In the genomic region with DNA sequence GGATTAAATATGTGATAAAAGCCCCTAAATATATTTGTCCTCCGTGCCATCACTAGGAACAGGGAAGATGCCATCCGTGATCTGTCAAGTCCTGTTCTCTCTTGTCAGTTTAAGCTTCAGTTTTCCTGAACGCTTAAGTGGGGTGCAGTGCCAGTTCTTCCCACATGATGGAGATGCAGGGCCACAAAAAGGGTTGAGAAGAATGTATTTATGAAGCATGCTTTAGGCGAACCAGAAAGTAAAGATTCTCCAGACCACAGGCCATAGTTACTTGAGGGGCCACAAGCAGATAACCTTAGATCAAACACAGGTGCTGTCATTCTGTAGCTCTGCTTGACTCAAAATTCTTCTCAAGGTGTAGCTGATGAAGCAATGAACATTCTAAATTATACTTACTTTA, we compare ENCODE assay signal across 9 mouse cellular contexts. TPM values are rescaled to one million over a fixed set of nuclear protein-coding genes. Genes with fewer than 3 reads are reported as not detected.
A peak's percentile ranks its signal among the peaks of the same experiment; 100 is the strongest.
DNase-seq lines count a peak whose midpoint lies in the region; ATAC-seq lines count a peak whose summit lies in the region.
"Had no signal": no experiment of that assay in that cellular context is flagged by ENCODE, and none has a peak within 500 bp of the region (broad histone marks: within the 10 kb centered on the region; RNA-seq: fewer than 3 reads in every experiment).

No protein-coding gene starts in this region.

- 40% methylated on average over 4 of the region's 4 CpGs for WGBS in forebrain, embryonic 11.5 days
- WGBS in forebrain, embryonic 10.5 days, result 46% methylated on average over 4 of the region's 4 CpGs
- WGBS in midbrain, embryonic 11.5 days, result 41% methylated on average over 4 of the region's 4 CpGs

- intact Hi-C loops in heart, postnatal 36 days (cut with DNase I), result no loop called here

- H3K4me3 ChIP-seq in forebrain, embryonic 11.5 days (ENCODE audit: low read depth, low read length), result no peak overlapping the region
- no peak overlapping the region for H3K4me3 ChIP-seq in forebrain, embryonic 10.5 days
- no peak overlapping the region for H3K4me3 ChIP-seq in midbrain, embryonic 11.5 days (ENCODE audit: low read depth, low read length)
- H3K4me3 ChIP-seq: heart, embryonic 15.5 days had no signal

- peak; percentile 58; the same call in 1 of the 2 replicates for ATAC-seq in forebrain, embryonic 11.5 days (replicated peaks; ENCODE audit: low FRiP score)
- ATAC-seq in midbrain, embryonic 11.5 days (ENCODE audit: low FRiP score), result peak; percentile 38; the same call in 1 of the 2 replicates

- no peaks in the 10 kb centered on the region for H3K9me3 ChIP-seq in forebrain, embryonic 11.5 days (ENCODE audit: control insufficient read depth, low read length)
- H3K9me3 ChIP-seq in forebrain, embryonic 10.5 days, result no peaks in the 10 kb centered on the region
- no peaks in the 10 kb centered on the region for H3K9me3 ChIP-seq in midbrain, embryonic 11.5 days (ENCODE audit: control insufficient read depth, low read length)
- H3K9me3 ChIP-seq: heart, embryonic 15.5 days had no signal

- H3K4me2 ChIP-seq in forebrain, embryonic 11.5 days (ENCODE audit: low read depth, low read length, severe bottlenecking), result no peak overlapping the region
- no peak overlapping the region for H3K4me2 ChIP-seq in midbrain, embryonic 11.5 days
- H3K4me2 ChIP-seq: heart, embryonic 15.5 days had no signal

- H3K9ac ChIP-seq in forebrain, embryonic 11.5 days (ENCODE audit: low read length), result no peak overlapping the region
- H3K9ac ChIP-seq in midbrain, embryonic 11.5 days (ENCODE audit: low read length), result no peak overlapping the region
- H3K9ac ChIP-seq: heart, embryonic 15.5 days had no signal

- no peaks in the 10 kb centered on the region for H3K27me3 ChIP-seq in forebrain, embryonic 11.5 days (ENCODE audit: control insufficient read depth, insufficient read depth, low read length)
- H3K27me3 ChIP-seq in forebrain, embryonic 10.5 days (ENCODE audit: poor library complexity, severe bottlenecking), result no peaks in the 10 kb centered on the region
- no peaks in the 10 kb centered on the region for H3K27me3 ChIP-seq in midbrain, embryonic 11.5 days (ENCODE audit: control insufficient read depth, insufficient read depth, low read length)
- H3K27me3 ChIP-seq: heart, embryonic 15.5 days had no signal

- H3K4me1 ChIP-seq in forebrain, embryonic 11.5 days (replicated peaks; ENCODE audit: control insufficient read depth, insufficient read depth, low read length), result no peaks in the 10 kb centered on the region
- no peaks in the 10 kb centered on the region for H3K4me1 ChIP-seq in forebrain, embryonic 10.5 days
- no peaks in the 10 kb centered on the region for H3K4me1 ChIP-seq in midbrain, embryonic 11.5 days (ENCODE audit: control insufficient read depth, insufficient read depth, low read length)
- H3K4me1 ChIP-seq: heart, embryonic 15.5 days had no signal

- peak; percentile 52 for DNase-seq in forebrain, embryonic 11.5 days (ENCODE audit: low spot score)
- no peak for DNase-seq in forebrain, embryonic 10.5 days (ENCODE audit: extremely low spot score, low spot score)
- peak; percentile 13 for DNase-seq in adrenal gland, adult 8-10 months
- peak; percentile 27 for DNase-seq in embryo, embryonic 11.5 days (ENCODE audit: low read depth, low spot score)
- DNase-seq in heart, postnatal 36 days, result peak; percentile 41 to 69
- peak; percentile 33 to 67 for DNase-seq in layer of hippocampus, postnatal 36 days
- peak; percentile 87 for DNase-seq in midbrain, embryonic 11.5 days (ENCODE audit: low spot score, missing footprints)
- peak; percentile 6 to 33 for DNase-seq in spleen, postnatal 10 days (ENCODE audit: low spot score in 2 of 2)

- no peaks in the 10 kb centered on the region for H3K36me3 ChIP-seq in forebrain, embryonic 11.5 days (ENCODE audit: control insufficient read depth, insufficient read depth, low read length)
- no peaks in the 10 kb centered on the region for H3K36me3 ChIP-seq in forebrain, embryonic 10.5 days (replicated peaks)
- no peaks in the 10 kb centered on the region for H3K36me3 ChIP-seq in midbrain, embryonic 11.5 days (ENCODE audit: control insufficient read depth, insufficient read depth, low read length)
- H3K36me3 ChIP-seq: heart, embryonic 15.5 days had no signal

- H3K27ac ChIP-seq in forebrain, embryonic 11.5 days (ENCODE audit: low read depth, low read length), result no peak overlapping the region
- no peak overlapping the region for H3K27ac ChIP-seq in forebrain, embryonic 10.5 days
- no peak overlapping the region for H3K27ac ChIP-seq in midbrain, embryonic 11.5 days (ENCODE audit: low read depth, low read length)
- H3K27ac ChIP-seq: heart, embryonic 15.5 days had no signal

RNA-seq across cellular contexts. Expression of gene Tlr4, which starts 58.6 kb away (rescaled TPM):
- 0.81 and 1.0 TPM in 2 replicates for polyA plus RNA-seq in forebrain, embryonic 11.5 days (2014; fragmentation: Nextera tagmentation; extraction: Ambion mirVana)
- polyA plus RNA-seq in forebrain, embryonic 10.5 days (2016; fragmentation: Nextera tagmentation; extraction: Ambion mirVana), result 0.93 and 1.1 TPM in 2 replicates
- 10 to 100 TPM in 3 of 4 experiments, 1 to 10 TPM in 1; 6.1 to 12.0 (median 10.9) TPM for total RNA-seq in adrenal gland, adult 8-10 months (2022)
- 10 to 100 TPM; 20.9 to 25.1 TPM for total RNA-seq in heart, postnatal 36 days (2021)
- 1 to 10 TPM; 2.2 to 2.9 TPM for total RNA-seq in layer of hippocampus, postnatal 36 days (2021)
- 0.74 and 0.97 TPM in 2 replicates for polyA plus RNA-seq in midbrain, embryonic 11.5 days (2014; fragmentation: Nextera tagmentation; extraction: Ambion mirVana)
